Mouse (Mus musculus) small intestine, adult 10 weeks (tissue): Measurements from ENCODE around the gene Krt25. TPM values are rescaled to one million over a fixed set of nuclear protein-coding genes. Genes with fewer than 3 reads are reported as not detected.

Experiments used
- polyA plus RNA-seq: library from polyadenylated mRNA; stranded (reverse); fragments of 350-450 nt; fragmentation: Illumina TruSeq; extraction: RNeasy Lipid Tissue Mini Kit (QIAGEN cat#74804); gene quantifications from one replicate; pipeline ENCODE4 v1.2.3, GENCODE M21; 2014; ENCODE audit warnings: low replicate concordance

Gene Krt25
- not detected for polyA plus RNA-seq

GRCm38 (mm10) chr11:99322851-99323250, at the start of gene Krt25:
TSS of gene Krt25 (minus strand) at chr11:99322951.

GRCm38 (mm10) chr11:99351004-99351403, 28.3 kb upstream of the Krt25 start, which contains the start of gene Krt27:
TSS of gene Krt27 (minus strand) at chr11:99351104.

DNA sequence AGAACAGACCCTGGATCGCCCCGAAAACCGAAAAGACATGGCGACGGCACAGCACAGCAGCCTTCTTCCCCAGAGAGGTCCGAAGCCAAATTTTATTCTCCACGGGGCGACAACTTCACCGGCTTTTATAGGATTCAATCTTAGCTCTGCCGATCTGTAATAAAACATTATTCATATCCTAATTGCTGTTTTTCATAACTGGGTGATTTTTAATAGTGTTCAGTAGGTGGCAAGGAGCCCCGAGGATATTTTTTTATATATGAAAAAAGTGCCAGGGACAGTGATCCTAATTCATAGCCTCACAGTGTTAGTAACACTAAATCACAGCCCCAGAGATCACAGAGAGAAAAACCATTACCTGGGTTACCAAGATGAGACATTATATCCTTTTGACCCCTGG, 15.1 kb upstream of the Krt25 start, which contains the start of gene Krt26:
TSS of gene Krt26 (minus strand) at position 101 of the 400 bp plus-strand sequence.

DNA sequence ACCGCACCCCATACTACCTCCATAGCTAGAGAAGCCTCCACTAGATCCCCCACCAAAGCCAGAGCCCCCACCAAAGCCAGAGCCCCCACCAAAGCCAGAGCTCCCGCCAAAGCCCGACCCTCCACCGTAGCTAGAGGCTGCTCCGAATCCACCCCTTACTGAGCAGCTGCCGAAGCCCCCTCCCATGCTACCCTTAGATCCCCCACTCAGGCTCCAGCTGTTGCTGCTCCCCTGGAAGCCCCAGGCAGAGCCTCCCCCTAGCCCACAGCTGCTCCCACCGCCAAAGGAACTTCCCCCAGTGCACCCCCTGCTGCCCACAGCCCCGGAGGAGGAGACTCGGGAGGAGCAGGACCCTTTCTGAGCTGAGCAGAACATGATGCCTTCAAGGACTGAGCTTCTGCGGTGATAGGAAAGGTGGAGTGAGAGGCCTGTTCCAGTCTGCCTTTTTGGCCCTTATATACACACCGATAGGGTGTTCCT, 37.9 kb downstream of the Krt25 start, which contains the start of gene Krt24:
TSS of gene Krt24 (minus strand) at position 430 of the 480 bp plus-strand sequence.

Other genes with a start within 250 kb of the Krt25 start
- 3.4 TPM for gene Tns4, start 233.6 kb downstream of the Krt25 start, polyA plus RNA-seq
- gene Ccr7, start 167.9 kb downstream of the Krt25 start, polyA plus RNA-seq = not detected
- gene Smarce1, start 91.9 kb downstream of the Krt25 start, polyA plus RNA-seq = 127 TPM
- gene Krt222, start 78.9 kb downstream of the Krt25 start, polyA plus RNA-seq = 3.8 TPM
- gene Krt24, start 37.7 kb downstream of the Krt25 start, polyA plus RNA-seq = not detected
- gene Krt26, start 15.0 kb upstream of the Krt25 start, polyA plus RNA-seq = not detected
- not detected for gene Krt27, start 28.2 kb upstream of the Krt25 start, polyA plus RNA-seq
- not detected for gene Krt28, start 52.0 kb upstream of the Krt25 start, polyA plus RNA-seq
- gene Krt10, start 66.4 kb upstream of the Krt25 start, polyA plus RNA-seq = 11.2 TPM
- gene Krt12, start 99.3 kb upstream of the Krt25 start, polyA plus RNA-seq = 1.2 TPM
- 924 TPM for gene Krt20, start 115.2 kb upstream of the Krt25 start, polyA plus RNA-seq
- 3.3 TPM for gene Krt23, start 170.2 kb upstream of the Krt25 start, polyA plus RNA-seq
- not detected for gene Krt39, start 198.4 kb upstream of the Krt25 start, polyA plus RNA-seq
- not detected for gene Krt40, start 220.2 kb upstream of the Krt25 start, polyA plus RNA-seq
- gene Krtap3-3, start 227.9 kb upstream of the Krt25 start, polyA plus RNA-seq = not detected
- gene Krtap3-2, start 233.9 kb upstream of the Krt25 start, polyA plus RNA-seq = not detected
- not detected for gene Gm11939, start 236.5 kb upstream of the Krt25 start, polyA plus RNA-seq
- not detected for gene Krtap3-1, start 243.7 kb upstream of the Krt25 start, polyA plus RNA-seq